21 mouse cellular contexts compared by ENCODE assay signal in the genomic region with DNA sequence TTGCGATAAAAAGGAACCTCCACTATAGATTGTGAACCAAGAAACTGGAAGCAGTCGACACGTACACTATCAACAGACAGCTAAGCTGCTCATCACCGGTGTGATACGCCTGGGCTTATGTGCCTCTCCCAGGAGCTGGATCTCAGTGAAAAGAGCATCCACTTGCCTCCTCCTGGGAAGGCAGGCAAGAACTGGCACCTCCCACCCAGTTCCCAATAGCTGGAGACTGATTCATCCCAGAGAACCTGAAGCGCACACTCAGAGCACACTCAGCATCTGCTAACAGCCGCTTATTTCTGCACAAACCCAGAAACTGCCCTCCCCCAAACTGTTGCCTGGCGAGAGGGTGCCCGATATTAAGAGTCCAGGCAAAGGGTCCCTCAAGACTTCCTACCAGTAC.
DNase-seq lines count a peak whose midpoint lies in the region; ATAC-seq lines count a peak whose summit lies in the region.
"Had no signal": no experiment of that assay in that cellular context is flagged by ENCODE, and none has a peak within 500 bp of the region (broad histone marks: within the 10 kb centered on the region; RNA-seq: fewer than 3 reads in every experiment).

No protein-coding gene starts in this region.

- no peak overlapping the region for H3K9ac ChIP-seq in hindbrain, embryonic 13.5 days
- no peak overlapping the region for H3K9ac ChIP-seq in kidney, embryonic 16.5 days (replicated peaks; ENCODE audit: low read length)
- H3K9ac ChIP-seq: hindbrain, embryonic 12.5 days; limb, embryonic 12.5 days; liver, embryonic 15.5 days had no signal

- H3K4me2 ChIP-seq in hindbrain, embryonic 13.5 days: no peak overlapping the region
- no peak overlapping the region for H3K4me2 ChIP-seq in kidney, embryonic 16.5 days (replicated peaks; ENCODE audit: low read depth, low read length)
- H3K4me2 ChIP-seq: hindbrain, embryonic 12.5 days; limb, embryonic 12.5 days; liver, embryonic 15.5 days; midbrain, embryonic 11.5 days had no signal

- H3K4me3 ChIP-seq in hindbrain, embryonic 13.5 days: no peak overlapping the region
- H3K4me3 ChIP-seq in hindbrain, embryonic 10.5 days: no peak overlapping the region
- no peak overlapping the region for H3K4me3 ChIP-seq in kidney, embryonic 16.5 days (ENCODE audit: low read length)
- H3K4me3 ChIP-seq: erythroblast, embryonic 14.5 days; hindbrain, embryonic 12.5 days; limb, embryonic 12.5 days; liver, embryonic 15.5 days; myocyte had no signal

- no peak for ATAC-seq in hindbrain, embryonic 13.5 days (ENCODE audit: low FRiP score)
- no peak for ATAC-seq in kidney, embryonic 16.5 days (ENCODE audit: low FRiP score, low TSS enrichment)
- ATAC-seq: intestine, embryonic 16.5 days had no signal

- no peaks in the 10 kb centered on the region for H3K9me3 ChIP-seq in hindbrain, embryonic 13.5 days
- H3K9me3 ChIP-seq in hindbrain, embryonic 10.5 days: 0 out of 2 replicates have a peak, but pooled peaks cover 7% of the 10 kb centered on the region
- H3K9me3 ChIP-seq in kidney, embryonic 16.5 days (ENCODE audit: low read length): no peaks in the 10 kb centered on the region
- H3K9me3 ChIP-seq: hindbrain, embryonic 12.5 days; liver, embryonic 15.5 days had no signal

- peak; percentile 56 to 75 for DNase-seq in frontal cortex, adult 2 months (ENCODE audit: extremely low spot score in 1 of 2, low spot score in 1 of 2)
- no peak for DNase-seq in frontal cortex, postnatal 10 days (ENCODE audit: low spot score in 2 of 2)
- no peak for DNase-seq in hindbrain, embryonic 10.5 days (ENCODE audit: low spot score)
- peak; percentile 60 to 61 for DNase-seq in frontal cortex, postnatal 36 days (ENCODE audit: low spot score in 2 of 2)
- peak; percentile 30 for DNase-seq in right cerebral cortex, postnatal 14 days
- DNase-seq: adrenal gland, adult 2 months; B cell, adult 2 months; cerebellum, postnatal 10 days; kidney, postnatal 14 days; lung, postnatal 36 days; thymus, postnatal 36 days had no signal

- WGBS in hindbrain, embryonic 13.5 days: 80% methylated on average over 9 of the region's 9 CpGs
- WGBS in hindbrain, embryonic 10.5 days: 95% methylated on average over 9 of the region's 9 CpGs
- 93% methylated on average over 9 of the region's 9 CpGs for WGBS in kidney, embryonic 16.5 days

- no peaks in the 10 kb centered on the region for H3K27me3 ChIP-seq in hindbrain, embryonic 13.5 days
- no peaks in the 10 kb centered on the region for H3K27me3 ChIP-seq in hindbrain, embryonic 10.5 days (ENCODE audit: insufficient read depth, poor library complexity, severe bottlenecking)
- no peaks in the 10 kb centered on the region for H3K27me3 ChIP-seq in kidney, embryonic 16.5 days (ENCODE audit: insufficient read depth, low read length)
- H3K27me3 ChIP-seq: hindbrain, embryonic 12.5 days; limb, embryonic 12.5 days; liver, embryonic 15.5 days had no signal

- peaks cover 31% of the 10 kb centered on the region for H3K4me1 ChIP-seq in hindbrain, embryonic 13.5 days (replicated peaks)
- peaks cover 19% of the 10 kb centered on the region for H3K4me1 ChIP-seq in hindbrain, embryonic 10.5 days (replicated peaks)
- H3K4me1 ChIP-seq in kidney, embryonic 16.5 days (ENCODE audit: insufficient read depth, low read length): no peaks in the 10 kb centered on the region
- H3K4me1 ChIP-seq: liver, embryonic 15.5 days had no signal

- peak overlapping the region; percentile 52; the same call in 1 of the 2 replicates for H3K27ac ChIP-seq in hindbrain, embryonic 13.5 days
- H3K27ac ChIP-seq in hindbrain, embryonic 10.5 days: no peak overlapping the region
- no peak overlapping the region for H3K27ac ChIP-seq in kidney, embryonic 16.5 days (ENCODE audit: low read length)
- H3K27ac ChIP-seq: hindbrain, embryonic 12.5 days; limb, embryonic 12.5 days; liver, embryonic 15.5 days; stomach, postnatal 0 days had no signal

- H3K36me3 ChIP-seq in hindbrain, embryonic 13.5 days: no peaks in the 10 kb centered on the region
- no peaks in the 10 kb centered on the region for H3K36me3 ChIP-seq in hindbrain, embryonic 10.5 days
- H3K36me3 ChIP-seq in kidney, embryonic 16.5 days (ENCODE audit: insufficient read depth, low read length): no peaks in the 10 kb centered on the region
- H3K36me3 ChIP-seq: hindbrain, embryonic 12.5 days; limb, embryonic 12.5 days; liver, embryonic 15.5 days had no signal

Comparison
In these comparisons a context has a peak if more than half of its experiments do, and no peak if none do; other contexts are left out.
1. DNase-seq: peak in frontal cortex, adult 2 months (2 of 2), frontal cortex, postnatal 36 days (2 of 2) and right cerebral cortex, postnatal 14 days (single experiment); none in frontal cortex, postnatal 10 days (0 of 2) and hindbrain, embryonic 10.5 days (single experiment).